Mouse (Mus musculus) adrenal gland, adult 2 months (tissue): ENCODE data around the gene Dkk3. TPM values are rescaled to one million over a fixed set of nuclear protein-coding genes. Genes with fewer than 3 reads are reported as not detected.

Experiments used
- polyA plus RNA-seq: library from polyadenylated mRNA; depleted of rRNA; stranded (reverse); fragments of >200 nt; gene quantifications from 2 replicates; pipeline ENCODE4 v1.2.3, GENCODE M21; 2012; rRNA removed
- total RNA-seq, 2 experiments: library from RNA; stranded (reverse); gene quantifications; 2 replicates each; pipeline ENCODE4 v1.2.3; 2021

Dkk3 gene
- total and polyA plus RNA-seq, 3 experiments, result 14.2 to 21.6 (median 18.9) TPM

Other genes with a start within 250 kb of the Dkk3 start
- gene Usp47, start 135.6 kb downstream of the Dkk3 start, total RNA-seq, result 10 to 100 TPM; 58.8 to 64.5 TPM
- gene Usp47, start 135.6 kb downstream of the Dkk3 start, polyA plus RNA-seq, result 4.3 and 5.2 TPM in 2 replicates
- gene Mical2, start 66.8 kb upstream of the Dkk3 start, total RNA-seq, result 10 to 100 TPM; 10.6 to 14.3 TPM
- gene Mical2, start 66.8 kb upstream of the Dkk3 start, polyA plus RNA-seq, result 3.8 and 4.1 TPM in 2 replicates